Mouse (Mus musculus) hindbrain, embryonic 15.5 days (tissue): ENCODE results near the gene Rin2. TPM values are rescaled to one million over a fixed set of nuclear protein-coding genes. Genes with fewer than 3 reads are reported as not detected.

Experiments used
- ATAC-seq: fragments of 200-750 bp; cut with Nextera tagmentation; 2 replicates; pipeline ENCODE4 v1.8.0; 2017; ENCODE audit warnings: low read depth, moderate number of reproducible peaks, moderate TSS enrichment; ENCODE audit not compliant: low FRiP score
- H3K27ac ChIP-seq: fragments of 300-500 bp; sonication (generic); replicated peaks from 2 replicates; pipeline ENCODE4 v1.5.1; 2015; ENCODE audit warnings: mild to moderate bottlenecking, inconsistent platforms
- H3K27me3 ChIP-seq: fragments of 300-500 bp; sonication (generic); 2 replicates; pipeline ENCODE4 v1.6.1; 2015; ENCODE audit warnings: control low read depth, inconsistent platforms
- H3K36me3 ChIP-seq: fragments of 300-500 bp; sonication (generic); 2 replicates; pipeline ENCODE4 v1.6.1; 2015; ENCODE audit warnings: control low read depth, inconsistent platforms
- H3K4me1 ChIP-seq: fragments of 300-500 bp; sonication (generic); replicated peaks from 2 replicates; pipeline ENCODE4 v1.6.1; 2015; ENCODE audit warnings: control low read depth, inconsistent platforms
- H3K4me2 ChIP-seq: fragments of 300-500 bp; sonication (generic); 2 replicates; pipeline ENCODE4 v1.6.1; 2015; ENCODE audit warnings: moderate library complexity, mild to moderate bottlenecking, inconsistent platforms
- H3K4me3 ChIP-seq: fragments of 300-500 bp; sonication (generic); 2 replicates; pipeline ENCODE4 v1.5.1; 2015; ENCODE audit warnings: mild to moderate bottlenecking, inconsistent platforms
- H3K9ac ChIP-seq: fragments of 300-500 bp; sonication (generic); 2 replicates; pipeline ENCODE4 v1.6.1; 2015; ENCODE audit warnings: inconsistent platforms
- H3K9me3 ChIP-seq: fragments of 300-500 bp; sonication (generic); 2 replicates; pipeline ENCODE4 v1.6.1; 2016; ENCODE audit warnings: control low read depth, inconsistent platforms
- WGBS: fragments of 180-500 bp; shearing (Covaris S2); methylation state at CpG from one replicate; pipeline ENCODE4 v1.1.7; 2015; 5-methylcytosine and 5-hydroxymethylcytosine counted together
- polyA plus RNA-seq: library from polyadenylated mRNA; unstranded; fragments of >200 nt; fragmentation: Nextera tagmentation; extraction: Ambion mirVana; gene quantifications from 2 replicates; pipeline ENCODE4 v1.2.1, GENCODE M21; 2015

Rin2 gene
- polyA plus RNA-seq, 1 experiment from 2014 or later, result 16.4 TPM

DNA sequence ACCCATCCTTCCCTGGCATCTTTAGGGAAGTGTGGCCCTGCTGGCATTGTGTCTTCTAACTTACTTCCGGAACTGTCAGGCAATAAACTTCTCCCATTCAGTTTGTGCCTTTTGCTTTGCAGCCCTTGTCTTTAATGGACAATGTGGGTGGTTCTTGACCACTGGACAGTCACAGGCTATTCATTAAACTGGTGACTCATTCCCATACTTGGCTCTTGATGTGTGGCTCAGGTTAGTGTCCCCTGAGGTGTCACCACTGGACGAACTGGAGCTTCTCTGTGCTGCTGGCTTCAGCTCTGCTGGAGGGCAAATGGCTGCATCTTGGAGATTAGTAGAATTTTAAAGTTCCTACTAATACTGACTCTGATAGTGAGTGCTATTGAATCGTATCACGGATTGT, 11.0 kb downstream of the Rin2 start:
- Histone ChIP-seq H3K9me3 (no peaks in the 10 kb centered on the region), H3K9ac (no peak overlapping the region), H3K4me2 (no peak overlapping the region), H3K4me3 (no peak overlapping the region), H3K27ac (no peak overlapping the region), H3K36me3 (no peaks in the 10 kb centered on the region), H3K4me1 (peaks cover 5% of the 10 kb centered on the region), H3K27me3 (no peaks in the 10 kb centered on the region)
- WGBS, result 88% methylated on average over 4 of the region's 4 CpGs
- no peak for ATAC-seq

DNA sequence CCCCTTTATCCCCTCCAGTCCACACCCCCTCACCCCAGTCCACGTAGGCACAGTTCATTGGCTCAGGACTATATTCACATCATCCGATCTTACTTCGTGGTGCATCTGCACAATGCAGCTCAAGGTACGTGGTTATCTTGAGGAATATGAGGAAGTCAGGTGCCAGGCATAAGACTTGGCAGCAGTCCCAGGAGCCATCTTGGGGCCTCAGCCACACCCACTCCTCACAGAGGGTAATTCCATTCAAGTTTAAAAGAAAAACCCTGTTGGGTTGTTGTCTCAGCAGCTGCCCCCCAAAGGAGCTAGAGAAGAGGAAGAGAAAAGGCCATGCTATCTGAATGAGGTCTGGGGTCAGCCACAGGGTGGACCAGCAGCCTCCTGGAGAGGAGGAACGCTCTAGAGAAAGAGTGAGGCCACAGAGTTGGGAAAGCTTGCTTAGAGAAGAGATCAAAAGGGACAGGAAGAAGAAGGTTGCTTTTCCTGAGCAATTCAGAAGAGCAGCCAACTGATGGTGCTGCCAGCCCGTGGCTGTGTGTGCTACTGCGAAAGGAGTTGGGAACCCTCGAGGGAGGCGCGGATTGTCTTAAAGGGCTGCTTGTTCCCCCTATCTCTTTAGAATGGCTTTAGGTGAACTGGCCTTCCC, 16.5 kb downstream of the Rin2 start:
- no peaks in the 10 kb centered on the region for H3K27me3 ChIP-seq
- 87% methylated on average over 10 of the region's 10 CpGs for WGBS
- H3K4me3 ChIP-seq, result no peak overlapping the region
- no peaks in the 10 kb centered on the region for H3K9me3 ChIP-seq
- H3K27ac ChIP-seq, result no peak overlapping the region
- no peak for ATAC-seq
- no peak overlapping the region for H3K4me2 ChIP-seq
- H3K4me1 ChIP-seq, result no peaks in the 10 kb centered on the region
- no peaks in the 10 kb centered on the region for H3K36me3 ChIP-seq
- no peak overlapping the region for H3K9ac ChIP-seq

DNA sequence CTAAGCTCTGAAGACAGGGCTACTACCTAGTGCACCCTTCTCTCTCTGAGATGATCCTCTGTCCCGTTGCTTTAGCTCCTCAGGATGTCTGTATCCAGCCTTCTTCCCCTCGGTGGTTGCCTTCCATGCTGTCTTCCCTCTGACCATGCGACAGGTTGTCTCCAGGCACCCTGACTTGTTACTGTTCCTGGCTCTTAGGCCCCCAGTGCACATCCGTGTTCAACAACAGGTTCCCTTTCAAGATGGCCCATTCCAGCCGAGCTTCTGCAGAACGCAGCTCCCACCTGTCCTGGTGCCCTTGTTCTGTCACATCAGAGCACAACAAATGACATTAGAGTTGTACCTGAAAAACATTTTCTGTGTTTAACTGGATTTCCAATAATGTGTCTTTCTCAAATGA, 22.1 kb downstream of the Rin2 start:
- Histone ChIP-seq H3K36me3 (no peaks in the 10 kb centered on the region), H3K9me3 (no peaks in the 10 kb centered on the region), H3K27me3 (no peaks in the 10 kb centered on the region), H3K4me3 (no peak overlapping the region), H3K4me2 (no peak overlapping the region), H3K9ac (no peak overlapping the region), H3K27ac (no peak overlapping the region), H3K4me1 (0 out of 2 replicates have a peak, but pooled peaks cover 4% of the 10 kb centered on the region)
- WGBS, result 89% methylated on average over 6 of the region's 6 CpGs
- no peak for ATAC-seq

DNA sequence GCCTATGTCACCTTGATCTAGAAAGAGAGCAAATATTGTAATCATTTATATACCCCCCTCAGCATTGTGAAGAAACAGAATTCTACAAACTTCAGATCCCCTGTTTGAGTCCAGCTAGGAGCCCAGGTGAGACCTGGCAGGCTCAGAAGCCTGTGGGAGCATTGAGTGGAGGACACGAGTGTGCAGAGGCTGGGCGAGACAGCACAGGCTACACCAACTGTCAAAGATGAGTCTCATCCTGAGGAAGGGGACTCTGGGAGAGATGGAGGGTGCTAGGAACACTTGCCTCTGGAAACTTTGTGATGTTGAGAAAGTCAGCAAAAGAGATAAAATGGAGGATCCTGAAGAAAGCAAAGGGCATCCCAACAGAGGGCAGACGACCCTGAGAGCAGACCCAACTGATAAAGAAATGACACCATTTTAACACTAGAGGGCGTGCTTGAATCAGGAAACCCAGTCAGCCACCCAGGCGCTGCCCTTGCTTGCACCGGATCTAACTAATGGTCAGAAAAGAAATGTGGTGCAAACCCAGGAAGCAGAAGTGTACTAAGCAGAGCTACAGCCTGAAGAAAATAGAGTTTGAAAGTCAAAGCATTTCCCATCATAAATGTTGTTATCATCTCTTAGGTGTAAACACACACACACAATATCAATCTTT, 24.5 kb downstream of the Rin2 start:
- H3K36me3 ChIP-seq, result no peaks in the 10 kb centered on the region
- H3K9me3 ChIP-seq, result no peaks in the 10 kb centered on the region
- WGBS, result 32% methylated on average over 6 of the region's 6 CpGs
- ATAC-seq, result peak; percentile 54; the same call in 1 of the 2 replicates
- H3K27me3 ChIP-seq, result no peaks in the 10 kb centered on the region
- 0 out of 2 replicates have a peak, but pooled peaks cover 4% of the 10 kb centered on the region for H3K4me1 ChIP-seq
- no peak overlapping the region for H3K27ac ChIP-seq
- H3K9ac ChIP-seq, result no peak overlapping the region
- H3K4me3 ChIP-seq, result no peak overlapping the region
- no peak overlapping the region for H3K4me2 ChIP-seq

DNA sequence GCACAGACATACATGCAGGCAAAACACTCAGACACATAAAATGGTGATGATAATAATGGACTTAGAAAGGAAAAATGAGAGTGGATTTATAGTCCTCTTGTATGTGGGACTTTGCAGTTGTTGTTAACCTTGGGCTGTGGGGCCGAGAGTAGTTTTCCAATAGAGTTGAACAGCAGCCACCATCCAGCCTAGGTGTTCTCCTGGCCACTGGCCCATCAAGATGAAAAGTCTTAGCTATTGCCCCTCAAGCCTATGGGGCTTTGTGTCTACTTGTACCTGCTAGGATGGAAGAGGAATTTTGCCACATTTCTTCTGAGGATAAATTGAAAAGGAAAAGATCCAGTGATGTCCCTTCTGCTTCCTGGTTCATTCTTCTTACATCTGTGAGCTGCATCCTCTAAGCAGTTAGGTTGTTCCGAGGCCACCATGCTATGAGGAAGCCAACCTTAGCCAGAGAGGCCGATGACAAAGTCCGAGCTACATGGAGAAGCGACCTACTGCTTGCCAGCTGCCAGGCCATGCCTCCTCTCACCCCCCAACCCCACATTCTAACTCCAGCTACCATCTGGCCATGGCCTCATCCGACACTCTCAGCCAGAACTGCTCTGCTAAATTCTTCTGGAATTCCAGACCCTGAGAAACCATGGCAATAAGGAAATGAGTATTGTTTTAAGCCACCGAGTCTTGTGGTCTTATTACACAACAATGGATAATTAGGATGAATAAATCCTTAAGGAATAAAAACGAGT, 25.4 kb downstream of the Rin2 start:
- H3K36me3 ChIP-seq, result no peaks in the 10 kb centered on the region
- H3K4me3 ChIP-seq, result no peak overlapping the region
- no peaks in the 10 kb centered on the region for H3K27me3 ChIP-seq
- no peak overlapping the region for H3K4me2 ChIP-seq
- no peak overlapping the region for H3K9ac ChIP-seq
- 0 out of 2 replicates have a peak, but pooled peaks cover 4% of the 10 kb centered on the region for H3K4me1 ChIP-seq
- H3K27ac ChIP-seq, result no peak overlapping the region
- H3K9me3 ChIP-seq, result no peaks in the 10 kb centered on the region
- WGBS, result 52% methylated on average over 8 of the region's 8 CpGs
- ATAC-seq, result no peak

DNA sequence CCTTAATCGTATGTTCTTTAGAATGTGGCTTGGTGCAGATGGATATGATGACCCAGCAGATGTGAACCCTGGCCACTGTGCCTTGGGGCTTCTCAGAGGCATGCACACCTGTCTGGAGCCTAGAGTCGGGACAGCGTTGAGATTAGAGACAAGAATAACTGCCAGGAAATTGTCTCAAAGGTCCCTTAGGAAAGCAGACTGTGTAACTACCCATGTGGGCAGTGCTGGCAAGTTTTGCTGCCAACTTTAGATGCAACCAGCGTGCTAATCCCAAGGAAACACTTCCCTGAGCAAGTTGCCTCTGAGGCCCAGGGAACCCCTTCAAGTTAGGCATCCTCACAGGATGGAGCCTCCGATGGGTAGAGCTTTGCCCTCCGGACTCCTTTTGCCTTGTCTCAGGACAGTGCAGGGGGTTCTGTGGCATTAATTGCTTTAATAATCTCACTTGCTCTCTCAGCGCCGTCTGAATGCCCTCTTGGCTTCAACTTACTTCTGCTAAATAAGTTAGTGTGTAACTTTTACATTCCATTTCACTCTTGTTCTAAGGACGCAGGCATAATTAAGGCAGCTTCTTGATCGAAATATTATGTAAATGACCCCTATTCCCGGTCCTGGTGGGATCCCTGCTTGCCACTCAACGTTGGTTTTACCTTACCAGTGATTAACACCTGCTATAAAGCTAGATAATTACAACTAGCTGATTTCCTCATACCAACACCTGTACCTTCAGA, 26.8 kb downstream of the Rin2 start:
- 76% methylated on average over 12 of the region's 12 CpGs for WGBS
- peak; percentile 23; the same call in 1 of the 2 replicates for ATAC-seq
- no peak overlapping the region for H3K4me3 ChIP-seq

DNA sequence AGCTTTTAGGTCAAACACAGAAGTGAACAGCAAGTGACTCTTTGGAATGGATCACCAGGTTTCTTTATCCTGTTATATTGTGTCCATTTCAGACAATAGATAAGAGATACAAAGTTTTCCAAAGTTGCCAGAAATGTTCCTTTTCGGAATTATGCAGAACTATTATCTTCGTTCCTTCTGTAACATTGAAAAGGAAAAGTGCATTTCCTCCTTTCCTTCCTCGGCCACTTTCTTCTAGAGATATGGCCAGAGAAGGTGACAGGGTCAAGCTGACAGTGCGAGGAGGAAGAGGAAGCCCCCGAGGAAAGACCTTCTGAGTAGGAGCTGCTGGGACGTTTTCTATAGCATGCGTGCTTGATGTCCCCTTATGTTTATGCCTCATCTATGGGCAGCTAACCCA, 29.7 kb downstream of the Rin2 start:
- ATAC-seq, result no peak
- H3K9ac ChIP-seq, result no peak overlapping the region
- no peak overlapping the region for H3K4me2 ChIP-seq
- no peak overlapping the region for H3K27ac ChIP-seq
- H3K27me3 ChIP-seq, result no peaks in the 10 kb centered on the region
- H3K36me3 ChIP-seq, result no peaks in the 10 kb centered on the region
- H3K4me1 ChIP-seq, result 0 out of 2 replicates have a peak, but pooled peaks cover 4% of the 10 kb centered on the region
- 83% methylated on average over 7 of the region's 7 CpGs for WGBS
- no peak overlapping the region for H3K4me3 ChIP-seq
- H3K9me3 ChIP-seq, result no peaks in the 10 kb centered on the region

More for the DNA sequence above, 26.8 kb downstream of the Rin2 start:
- Histone ChIP-seq H3K27ac (no peak overlapping the region), H3K9me3 (no peaks in the 10 kb centered on the region), H3K27me3 (no peaks in the 10 kb centered on the region), H3K36me3 (no peaks in the 10 kb centered on the region), H3K4me1 (0 out of 2 replicates have a peak, but pooled peaks cover 4% of the 10 kb centered on the region), H3K4me2 (no peak overlapping the region), H3K9ac (no peak overlapping the region)

DNA sequence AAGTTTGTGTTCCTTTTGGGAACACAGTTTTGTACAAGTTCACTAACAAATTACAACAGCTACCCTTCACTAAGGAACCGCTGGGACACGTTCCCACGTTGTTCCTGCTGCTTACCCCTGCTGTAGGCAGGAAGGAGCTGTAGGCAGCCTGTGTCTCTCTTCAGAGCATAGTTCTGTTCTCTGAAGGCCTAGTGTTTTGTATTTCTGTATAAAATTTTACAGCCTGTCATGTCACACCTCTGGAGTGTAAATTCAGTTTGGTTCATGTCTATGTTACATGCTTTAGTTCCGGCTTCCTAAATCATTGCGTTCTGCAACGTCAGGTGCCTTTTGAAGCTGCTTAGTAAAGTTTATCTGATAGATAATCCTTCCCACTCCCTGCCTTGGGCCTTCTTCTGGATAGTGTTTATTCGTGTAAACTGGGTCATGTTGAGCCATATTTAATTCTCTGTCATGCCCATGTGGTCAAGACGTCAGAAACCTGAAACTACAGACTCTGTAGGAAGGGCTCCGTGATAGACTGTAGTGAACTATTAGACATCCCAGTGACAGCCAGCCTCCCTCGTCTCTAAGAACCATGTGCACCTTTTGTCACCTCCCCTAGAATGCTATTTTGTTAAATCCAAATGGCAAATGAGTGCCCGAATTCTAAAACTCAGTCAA, 34.8 kb downstream of the Rin2 start:
- 84% methylated on average over 11 of the region's 11 CpGs for WGBS
- ATAC-seq, result no peak
- peaks cover 4% of the 10 kb centered on the region; the same call in 1 of the 2 replicates for H3K36me3 ChIP-seq
- no peaks in the 10 kb centered on the region for H3K9me3 ChIP-seq
- no peak overlapping the region for H3K9ac ChIP-seq
- no peaks in the 10 kb centered on the region for H3K27me3 ChIP-seq
- no peak overlapping the region for H3K27ac ChIP-seq
- H3K4me2 ChIP-seq, result no peak overlapping the region
- no peaks in the 10 kb centered on the region for H3K4me1 ChIP-seq
- H3K4me3 ChIP-seq, result no peak overlapping the region

DNA sequence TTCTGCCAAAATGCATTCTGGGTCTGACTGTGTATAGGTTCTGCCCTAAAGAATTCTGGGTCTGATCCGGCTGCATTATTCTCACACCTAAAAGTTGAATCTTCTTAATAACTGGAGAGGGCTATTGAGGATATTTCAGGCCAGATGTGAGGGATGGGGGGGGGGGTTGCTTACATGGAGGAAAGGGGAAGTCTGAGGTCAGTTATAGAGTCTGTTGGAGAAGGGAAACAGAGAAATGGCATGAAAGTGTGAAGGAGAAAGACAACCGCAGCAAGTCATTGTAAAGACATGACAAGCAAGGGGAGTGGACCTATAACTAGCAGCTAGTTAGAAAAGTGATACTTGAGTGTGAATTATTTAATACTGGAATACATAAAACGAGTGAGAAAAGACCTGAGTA, 36.5 kb downstream of the Rin2 start:
- no peak overlapping the region for H3K4me3 ChIP-seq
- H3K4me2 ChIP-seq, result no peak overlapping the region
- H3K36me3 ChIP-seq, result peaks cover 4% of the 10 kb centered on the region; the same call in 1 of the 2 replicates
- ATAC-seq, result no peak
- H3K27me3 ChIP-seq, result no peaks in the 10 kb centered on the region
- H3K27ac ChIP-seq, result no peak overlapping the region
- H3K9me3 ChIP-seq, result no peaks in the 10 kb centered on the region; the same call in 1 of the 2 replicates
- no peaks in the 10 kb centered on the region for H3K4me1 ChIP-seq
- no peak overlapping the region for H3K9ac ChIP-seq
- WGBS, result 82% methylated on average over 3 of the region's 3 CpGs

DNA sequence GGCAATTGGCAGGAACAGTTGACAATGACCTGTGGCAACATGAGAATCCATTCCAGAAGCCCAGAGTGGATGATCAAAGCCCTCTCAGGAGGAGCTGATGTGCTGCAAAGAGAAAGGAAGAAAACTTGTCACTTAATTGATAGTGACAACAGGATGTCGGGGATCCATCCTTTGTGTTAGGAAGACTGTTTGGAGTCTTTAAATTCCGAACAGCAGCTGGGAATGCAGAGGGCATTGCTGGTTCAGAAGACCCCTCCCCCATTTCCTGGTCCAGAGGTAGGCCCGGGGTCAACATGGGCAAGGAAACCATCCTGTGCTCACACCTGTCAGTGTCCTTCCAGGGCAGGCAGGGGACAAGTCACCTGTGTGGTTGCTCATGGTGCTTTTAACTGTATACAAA, 37.0 kb downstream of the Rin2 start:
- Histone ChIP-seq H3K9ac (no peak overlapping the region), H3K9me3 (no peaks in the 10 kb centered on the region; the same call in 1 of the 2 replicates), H3K27me3 (no peaks in the 10 kb centered on the region), H3K4me2 (no peak overlapping the region), H3K36me3 (peaks cover 4% of the 10 kb centered on the region; the same call in 1 of the 2 replicates), H3K4me1 (no peaks in the 10 kb centered on the region), H3K27ac (no peak overlapping the region), H3K4me3 (no peak overlapping the region)
- WGBS, result 17% methylated on average over 3 of the region's 3 CpGs
- ATAC-seq, result no peak

DNA sequence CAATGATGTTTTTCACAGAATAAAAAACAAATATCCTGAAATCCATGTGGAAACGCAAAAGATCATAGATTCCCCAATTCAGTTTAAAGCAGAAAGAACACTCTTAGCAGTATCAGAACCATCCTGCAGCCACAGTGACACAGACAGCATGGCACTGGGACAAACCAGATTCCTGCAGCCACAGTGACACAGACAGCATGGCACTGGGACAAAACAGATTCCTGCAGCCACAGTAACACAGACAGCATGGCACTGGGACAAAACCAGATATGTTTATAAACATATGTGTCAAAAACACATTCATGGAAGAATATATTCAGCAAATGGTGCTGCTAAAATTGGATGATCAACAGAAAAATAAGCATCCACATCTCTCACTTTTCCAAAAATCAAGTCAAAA, 42.5 kb downstream of the Rin2 start:
- no peak overlapping the region for H3K9ac ChIP-seq
- no peak overlapping the region for H3K27ac ChIP-seq
- WGBS, result 92% methylated on average over 1 of the region's 1 CpGs
- no peak for ATAC-seq
- no peaks in the 10 kb centered on the region for H3K27me3 ChIP-seq
- no peaks in the 10 kb centered on the region for H3K4me1 ChIP-seq
- H3K4me2 ChIP-seq, result no peak overlapping the region
- H3K9me3 ChIP-seq, result no peaks in the 10 kb centered on the region; the same call in 1 of the 2 replicates
- no peak overlapping the region for H3K4me3 ChIP-seq
- peaks cover 4% of the 10 kb centered on the region; the same call in 1 of the 2 replicates for H3K36me3 ChIP-seq
